Mouse (Mus musculus) central nervous system, embryonic 18 days (tissue): Measurements from ENCODE around the gene Ofd1. TPM values are rescaled to one million over a fixed set of nuclear protein-coding genes. Genes with fewer than 3 reads are reported as not detected.

Source experiments
- polyA plus RNA-seq: library from polyadenylated mRNA; depleted of rRNA; stranded (reverse); fragments of >200 nt; gene quantifications from 2 replicates; pipeline ENCODE4 v1.2.3, GENCODE M21; 2012; rRNA removed

The Ofd1 gene
- polyA plus RNA-seq = 6.3 and 6.5 TPM in 2 replicates

GRCm38 (mm10) chrX:166440616-166441063 lies at the start of gene Ofd1:
Gene Ofd1, minus strand, starts transcription at chrX:166440704.

GRCm38 (mm10) chrX:166479365-166479983 lies 39.0 kb upstream of the Ofd1 start, which contains the start of gene Rab9:
Gene Rab9, minus strand, starts transcription at chrX:166479867.

GRCm38 (mm10) chrX:166440036-166440615 lies 378 bp downstream of the Ofd1 start, which contains the start of gene Trappc2:
Gene Trappc2, plus strand, starts transcription at chrX:166440574.

Other genes with a start within 250 kb of the Ofd1 start
- 299 and 301 TPM in 2 replicates for gene Gpm6b, start 201.8 kb downstream of the Ofd1 start, polyA plus RNA-seq
- gene Trappc2, start 130 bp downstream of the Ofd1 start, polyA plus RNA-seq = 34.9 and 39.6 TPM in 2 replicates
- 30.1 and 31.6 TPM in 2 replicates for gene Rab9, start 39.2 kb upstream of the Ofd1 start, polyA plus RNA-seq
- 1.8 and 1.9 TPM in 2 replicates for gene Tceanc, start 77.9 kb upstream of the Ofd1 start, polyA plus RNA-seq
- 1.5 and 2.5 TPM in 2 replicates for gene Egfl6, start 145.0 kb upstream of the Ofd1 start, polyA plus RNA-seq